Mouse (Mus musculus): Measurements from ENCODE around the gene Ly6g6d.

DNA sequence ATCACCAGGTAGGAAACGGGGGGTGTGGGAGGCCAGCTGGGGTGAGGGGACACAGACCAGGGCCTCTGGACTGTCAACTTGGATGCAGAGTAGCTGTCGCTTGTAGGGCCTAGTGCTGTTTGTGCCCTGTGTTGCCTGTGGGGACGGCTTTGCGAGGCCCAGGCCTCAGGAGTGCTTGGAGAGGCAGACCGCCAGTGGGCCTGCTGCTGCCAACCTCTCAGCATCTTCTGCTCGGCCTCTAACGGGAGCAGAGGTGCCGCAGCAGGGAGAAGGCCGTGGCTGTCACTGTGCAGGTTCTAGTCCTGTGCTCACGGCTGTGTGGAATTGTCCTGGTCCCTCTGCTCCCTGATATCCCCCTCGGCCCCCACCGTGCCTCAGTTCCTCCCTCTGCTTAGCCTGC is 18.7 kb upstream of the Ly6g6d start:
- TF ChIP-seq POLR2A (IDR thresholded peaks at IDR 0.05; ENCODE audit: extremely low read depth, insufficient read depth, low read length) (no peak), CTCF (IDR thresholded peaks at IDR 0.05; ENCODE audit: low read depth, low read length) (no peak)
